Mouse (Mus musculus) neural tube, embryonic 10.5 days (tissue): ENCODE measurements around the gene Tcf3.

Experiments used
- DNase-seq: peaks from one replicate; pipeline ENCODE4 v3.0.0-alpha.2; 2017; ENCODE audit warnings: low spot score; ENCODE audit errors: extremely low spot score

The Tcf3 gene

DNA sequence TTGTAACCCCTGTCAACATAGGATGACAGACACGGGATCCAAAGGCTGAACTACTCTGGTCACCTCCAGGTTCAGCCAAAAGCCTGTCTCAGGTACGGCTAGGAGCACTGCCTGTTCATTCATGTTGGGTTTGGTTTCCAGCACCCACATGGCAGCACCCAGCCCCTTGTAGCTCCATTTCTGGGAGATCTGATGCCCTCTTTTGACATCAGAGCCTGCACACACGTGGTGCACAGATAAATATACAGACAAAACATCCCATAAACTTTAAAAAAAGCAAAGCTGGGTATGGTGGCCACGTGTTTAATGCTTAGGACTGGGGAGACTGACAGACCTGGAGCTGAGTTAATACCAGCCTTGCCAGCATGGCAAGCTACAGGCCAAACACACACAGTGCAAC lies 25.5 kb downstream of the Tcf3 start:
- no peak for DNase-seq

DNA sequence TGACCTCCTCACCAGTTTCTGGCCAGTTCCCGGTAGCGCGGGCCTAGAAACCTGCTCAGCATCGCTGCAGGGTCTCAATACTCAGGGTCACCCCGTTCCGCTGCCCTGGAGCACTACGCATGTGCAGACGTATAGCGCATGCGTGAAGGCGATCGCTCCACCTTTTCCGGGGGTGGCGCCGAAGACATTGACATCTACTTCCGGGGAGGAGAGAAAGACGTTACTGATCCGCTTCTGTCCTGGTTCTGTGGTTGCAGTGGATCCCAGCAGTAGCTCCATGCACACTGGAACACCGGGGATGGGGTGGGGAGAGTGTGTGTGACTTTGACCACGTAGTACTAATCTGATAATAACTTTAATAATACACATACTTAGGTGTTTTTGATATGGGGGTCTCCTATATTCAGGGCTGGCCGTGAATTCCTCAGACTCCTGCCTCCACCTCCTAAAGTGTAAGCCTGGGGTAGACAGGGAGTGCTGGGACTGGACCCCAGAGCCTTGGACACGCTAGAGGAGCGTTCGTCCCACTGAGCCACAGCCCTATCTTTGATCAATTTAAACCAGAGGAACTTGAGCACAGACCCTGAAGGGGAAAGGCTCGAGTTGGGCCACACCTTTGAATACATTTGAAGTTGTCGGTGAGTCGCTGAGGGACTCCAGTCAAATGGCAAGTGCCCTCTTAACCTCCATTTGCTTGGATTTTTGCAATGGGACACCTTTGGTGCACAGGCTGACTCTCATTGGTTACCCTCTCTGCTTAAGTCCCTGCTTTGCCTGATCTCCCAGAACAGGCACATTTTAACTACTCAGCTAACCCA lies 26.6 kb downstream of the Tcf3 start, which contains the start of gene Uqcr11:
TSS of gene Uqcr11 (minus strand) at position 147 of the 818 bp plus-strand sequence.
- peak; percentile 85 for DNase-seq

DNA sequence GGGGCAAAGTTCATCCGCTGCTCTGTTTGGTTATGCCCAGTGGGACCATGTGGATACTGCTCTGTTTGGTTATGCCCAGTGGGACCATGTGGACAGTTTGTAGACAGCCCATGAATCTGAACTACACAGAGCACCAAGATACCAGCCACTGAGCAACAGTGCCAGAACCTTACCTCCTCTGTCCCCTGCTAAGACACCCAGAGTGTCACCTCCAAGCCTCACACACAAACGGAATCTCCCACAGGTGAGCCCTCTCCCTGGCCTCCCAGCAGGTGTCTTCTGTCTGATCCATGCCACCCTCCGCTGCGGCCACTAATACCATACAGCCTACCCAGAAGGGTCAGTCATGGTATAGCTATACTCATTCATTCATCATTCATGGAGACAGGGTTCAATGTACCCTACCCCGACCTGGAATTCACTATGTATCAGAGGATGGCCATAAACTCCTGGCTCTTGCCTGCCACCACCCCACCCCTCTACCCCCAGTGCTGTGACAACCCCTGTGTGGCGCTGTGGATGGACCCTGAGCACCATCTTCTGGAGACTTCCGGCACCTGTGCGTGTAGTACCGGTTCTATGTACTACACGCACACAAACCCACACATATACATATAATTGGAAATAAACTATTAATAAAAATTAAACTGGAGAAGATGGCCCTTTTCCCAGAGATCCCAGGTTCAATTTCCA lies 27.8 kb downstream of the Tcf3 start:
- no peak for DNase-seq

DNA sequence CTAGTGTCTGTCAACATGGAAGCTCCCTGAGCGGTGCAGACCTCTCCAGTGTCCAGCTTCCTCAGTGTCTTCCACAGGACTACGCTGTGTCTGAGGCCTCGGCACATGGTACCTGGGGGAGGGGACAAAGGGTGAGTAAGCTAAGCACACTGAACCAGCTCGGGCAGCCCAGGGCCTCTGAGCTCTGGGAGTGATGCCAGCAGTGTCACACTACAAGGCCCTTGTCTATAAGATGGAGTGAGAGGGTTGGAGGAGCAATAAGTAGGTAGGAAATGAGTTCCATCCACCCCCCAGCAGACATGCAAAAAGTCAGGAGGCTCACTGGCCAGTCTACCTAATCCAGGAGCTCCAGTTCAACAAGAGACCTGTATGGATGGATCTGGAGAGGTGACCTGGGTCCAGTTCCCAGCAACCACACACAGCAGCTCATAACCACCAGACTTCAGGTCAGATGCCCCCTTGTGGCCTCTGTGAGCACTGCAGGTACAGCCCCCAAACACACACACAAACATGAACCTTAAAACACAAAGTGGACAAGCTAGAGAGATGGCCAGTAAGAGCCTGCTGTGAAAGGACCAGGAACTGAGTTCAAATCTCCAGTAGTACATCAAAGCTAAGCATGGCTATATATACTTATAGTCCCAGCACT lies 30.3 kb downstream of the Tcf3 start:
- DNase-seq: no peak

DNA sequence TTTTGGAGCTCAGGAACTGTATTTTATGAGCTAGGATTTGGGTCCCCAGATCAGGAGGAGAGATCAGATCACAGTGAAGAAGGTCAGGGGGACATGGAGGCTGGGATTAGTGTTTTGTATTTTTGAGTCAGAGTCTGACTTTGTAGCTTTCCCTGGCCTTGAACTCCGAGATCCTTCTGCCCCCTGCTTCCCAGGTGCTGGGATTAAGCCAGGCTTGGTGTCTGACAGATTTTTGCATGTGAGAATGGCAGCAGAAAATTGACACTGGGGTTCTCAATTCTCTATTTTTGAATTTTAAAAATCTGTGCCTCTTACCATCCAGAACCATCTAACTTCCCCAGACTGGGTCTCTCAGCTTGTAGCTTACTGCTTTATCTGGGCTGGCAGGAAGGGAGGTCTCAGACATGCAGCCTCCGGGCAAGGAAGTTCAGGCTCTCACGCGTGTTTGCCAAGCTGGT lies 32.7 kb downstream of the Tcf3 start:
- DNase-seq: no peak

DNA sequence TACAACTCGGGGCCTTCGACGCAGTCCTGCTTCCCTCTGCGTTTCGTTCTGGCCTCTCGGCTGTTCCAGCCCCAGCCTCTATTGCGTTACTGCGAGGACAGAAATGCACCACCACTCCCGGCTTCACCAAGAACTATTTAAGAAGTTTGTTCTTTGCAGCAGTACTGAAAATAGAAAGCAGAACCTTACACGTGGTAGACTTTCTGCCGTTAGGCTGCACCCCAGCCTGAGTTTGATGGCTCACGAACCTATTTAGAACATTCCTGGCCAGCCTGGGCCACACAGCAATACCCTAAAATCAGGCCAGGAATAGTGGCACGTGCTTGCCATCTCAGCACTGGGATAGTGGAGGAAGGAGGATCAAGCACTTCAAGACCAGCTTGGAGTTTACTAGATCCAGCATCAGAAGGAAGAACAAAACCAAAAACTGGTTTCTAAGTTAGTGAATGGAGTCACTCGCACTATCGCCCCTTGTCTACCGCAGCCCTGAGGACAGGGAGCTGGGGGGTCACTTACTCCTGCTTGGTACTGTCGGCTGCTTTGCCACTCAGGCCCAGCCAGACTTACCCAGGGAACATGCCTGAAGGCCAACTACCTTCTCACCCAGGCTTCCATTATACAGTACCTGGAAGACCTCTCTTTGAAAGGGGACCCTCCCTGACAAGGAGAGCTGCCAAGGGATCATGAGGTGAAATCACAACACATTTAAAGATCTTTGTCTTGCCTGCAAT lies 33.3 kb downstream of the Tcf3 start:
- DNase-seq: no peak

DNA sequence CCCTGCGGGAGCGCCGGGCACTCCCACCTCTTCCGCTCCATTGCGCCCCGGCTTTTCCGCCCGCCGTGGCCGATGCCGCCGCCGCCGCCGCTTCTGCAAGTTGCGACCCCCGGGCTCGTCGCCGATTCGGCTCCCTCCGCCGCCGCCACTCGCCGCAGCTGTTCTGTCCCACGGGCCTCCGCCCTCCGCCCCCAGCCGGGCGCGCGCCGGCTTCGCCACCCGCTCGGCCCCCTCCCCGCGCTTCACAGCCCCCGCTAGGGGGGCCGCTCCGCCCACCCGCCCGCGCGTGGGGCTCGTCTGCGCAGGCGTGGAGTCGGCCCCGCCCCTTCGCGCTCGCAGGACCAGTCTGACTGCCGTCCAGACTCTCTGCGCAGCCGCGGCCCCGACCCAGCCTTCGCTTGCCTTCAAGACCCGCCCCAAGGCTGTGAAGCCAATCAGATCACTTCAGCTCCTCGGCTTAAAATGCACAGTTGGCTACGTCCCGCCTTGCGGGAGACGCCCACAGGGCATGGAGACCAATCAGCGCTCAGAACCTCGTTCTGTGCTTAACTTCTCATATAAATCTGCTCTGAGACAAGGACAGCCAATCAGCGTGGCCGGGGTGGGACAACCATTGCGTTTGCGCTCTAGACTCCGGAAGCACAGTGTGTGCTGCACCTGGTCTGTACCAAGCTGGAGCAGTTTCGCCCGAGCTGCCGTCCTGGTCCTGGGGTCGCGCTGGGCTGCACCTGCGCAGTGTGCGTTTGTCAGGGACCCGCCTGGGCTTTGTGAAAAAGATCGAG lies 34.1 kb downstream of the Tcf3 start, which contains the start of gene Mbd3:
TSS of gene Mbd3 (minus strand) at position 360 of the 782 bp plus-strand sequence.
- DNase-seq: peak; percentile 98

DNA sequence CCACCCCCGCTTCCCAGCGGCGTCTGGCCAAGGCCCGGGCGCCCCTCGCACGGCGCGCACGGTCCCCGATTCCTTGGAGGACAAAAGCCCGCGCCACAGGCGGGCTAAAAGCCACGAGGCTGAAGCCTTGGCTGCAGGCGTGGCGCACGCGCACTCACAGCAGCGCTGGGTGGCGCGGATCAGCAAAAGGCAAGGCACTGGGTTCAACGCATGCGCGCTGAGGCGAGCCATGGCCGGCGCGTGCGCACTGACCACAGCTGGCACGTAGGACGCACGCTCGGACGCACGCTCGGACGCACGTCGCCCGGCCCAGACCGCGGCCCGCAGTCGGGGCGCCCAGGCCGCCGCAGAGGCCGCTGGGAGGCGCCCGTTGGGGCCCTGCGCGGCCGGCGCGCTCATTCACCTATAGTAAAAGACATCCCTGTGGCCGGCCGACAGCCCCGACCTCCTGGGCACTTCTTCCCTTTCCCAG lies 34.7 kb downstream of the Tcf3 start:
- peak; percentile 100 for DNase-seq

DNA sequence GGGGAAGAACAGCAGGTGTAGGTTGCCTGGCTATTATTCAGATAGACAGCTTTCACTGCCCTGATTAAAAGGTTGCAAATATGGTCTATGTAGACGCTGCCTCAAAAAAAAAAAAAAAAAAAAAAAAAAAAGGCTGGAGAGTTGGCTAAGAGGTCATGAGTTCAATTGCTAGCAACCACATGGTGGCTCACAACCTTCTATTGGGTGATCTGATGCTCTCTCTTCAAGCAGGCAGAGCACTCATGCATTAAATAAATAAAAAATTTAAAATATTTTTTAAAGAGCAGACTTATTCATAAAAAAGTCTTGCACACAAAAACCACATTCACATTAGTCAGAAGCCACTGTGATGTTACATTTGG lies 35.3 kb downstream of the Tcf3 start:
- DNase-seq: no peak

DNA sequence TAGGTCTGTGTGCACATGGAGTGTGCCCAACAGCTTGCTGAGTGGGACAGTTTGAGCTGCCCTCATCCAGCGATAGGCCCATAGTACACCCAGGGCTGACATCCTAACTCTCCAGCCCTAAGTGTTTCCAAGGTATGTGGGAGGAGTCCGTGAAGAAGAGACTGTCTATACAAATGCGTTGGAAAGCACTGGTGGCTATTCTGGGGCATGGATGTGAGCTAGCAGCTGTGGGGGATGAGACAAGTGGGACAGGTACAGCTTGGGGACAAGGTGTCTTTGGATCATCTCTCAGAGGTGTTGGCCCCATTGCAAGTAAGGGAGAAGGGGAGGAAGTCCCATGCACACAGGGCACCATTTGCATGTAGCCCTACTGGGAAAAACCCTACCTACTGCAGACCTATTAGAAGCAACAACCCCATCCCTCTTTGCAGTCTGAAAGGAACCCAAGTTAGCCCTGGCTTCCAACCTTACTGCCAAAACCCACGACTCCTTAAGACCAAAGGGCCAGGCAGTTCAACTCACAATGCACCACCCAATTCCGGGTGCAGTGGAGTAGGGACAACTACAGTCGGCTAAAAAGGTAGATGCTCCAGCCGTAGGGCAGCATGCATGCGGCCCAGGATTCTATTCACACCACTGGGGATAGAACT lies 35.8 kb downstream of the Tcf3 start:
- DNase-seq: no peak

DNA sequence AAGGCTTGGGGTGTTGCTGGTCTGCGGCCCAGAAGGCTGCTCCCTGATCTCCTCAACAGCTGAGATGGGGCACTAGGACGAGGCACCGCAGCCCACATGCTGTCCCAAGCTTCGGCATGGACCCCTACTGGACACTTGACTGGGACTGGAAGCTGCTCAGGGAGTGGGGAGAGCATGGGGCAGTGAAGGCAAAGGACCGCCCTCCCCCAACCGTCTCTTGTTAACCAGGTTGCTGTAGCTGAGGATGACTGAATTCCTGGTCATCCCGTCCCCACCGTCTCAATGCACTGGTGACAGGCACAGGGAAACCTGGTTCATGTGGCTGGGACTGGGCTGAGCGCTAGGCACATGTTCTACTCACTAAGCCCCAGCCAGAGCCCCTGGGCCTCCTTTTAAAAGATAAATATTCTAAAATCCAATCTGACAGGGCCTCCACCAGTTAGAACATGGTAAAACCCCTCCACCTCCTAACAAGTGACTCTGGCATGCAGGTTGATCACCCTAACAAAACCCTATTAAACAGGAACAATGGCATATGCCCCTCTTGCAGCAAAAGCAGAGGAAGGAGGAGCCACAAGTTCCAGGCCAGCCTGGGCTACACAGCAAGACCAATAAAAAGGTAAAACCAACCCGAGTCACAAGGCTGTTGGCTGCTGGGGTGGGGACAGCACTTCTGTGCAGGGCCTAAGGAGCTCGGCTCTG lies 36.5 kb downstream of the Tcf3 start:
- no peak for DNase-seq

DNA sequence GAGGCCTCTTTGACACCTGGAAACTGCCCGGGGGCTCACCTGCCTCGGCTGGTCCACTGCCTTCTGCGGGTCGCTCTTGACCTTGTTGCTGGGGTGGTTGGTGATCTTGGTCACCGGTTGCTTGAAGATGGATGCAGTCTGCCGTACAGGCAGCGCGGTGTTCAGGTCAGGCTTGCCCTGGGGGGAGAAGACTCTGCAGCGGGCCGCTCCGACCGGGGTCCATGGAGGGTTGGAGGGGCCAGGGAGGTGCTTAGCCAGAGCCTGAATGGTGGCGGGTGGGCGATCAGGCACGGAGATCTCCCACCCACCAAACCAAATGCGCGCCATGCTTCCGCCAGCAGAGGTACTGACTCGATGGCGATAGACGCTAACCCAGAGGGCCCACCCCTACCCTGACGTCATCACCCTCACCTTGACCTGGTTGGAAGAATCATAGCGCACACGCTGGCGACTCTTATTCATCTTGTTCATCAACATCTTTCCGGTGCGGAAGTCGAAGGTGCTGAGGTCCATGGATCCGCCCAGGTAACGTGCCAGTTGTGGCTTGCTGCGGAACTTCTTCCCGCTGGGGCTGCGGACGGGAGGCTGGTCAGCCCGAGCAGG lies 38.3 kb downstream of the Tcf3 start:
- DNase-seq: no peak

DNA sequence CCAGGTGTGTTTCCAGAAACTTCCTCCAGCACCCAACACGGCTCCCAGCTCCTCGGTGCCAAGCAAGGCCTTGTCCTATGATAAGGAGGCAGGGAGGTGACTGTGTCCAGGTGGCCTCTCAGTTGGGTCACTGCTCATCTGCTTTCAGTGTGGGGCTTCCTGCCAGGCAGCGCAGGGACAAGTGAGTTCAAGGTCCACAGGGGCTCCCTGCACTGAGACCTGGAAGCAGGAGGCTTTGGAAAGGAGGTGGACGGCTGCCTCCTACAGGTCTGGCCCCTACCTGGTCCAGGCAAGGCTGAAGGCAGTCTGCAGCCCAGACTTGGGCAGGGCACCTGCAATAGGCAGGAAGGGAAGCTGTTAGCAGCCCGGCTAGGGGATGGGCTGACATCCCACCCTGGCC lies 40.8 kb downstream of the Tcf3 start:
- no peak for DNase-seq

DNA sequence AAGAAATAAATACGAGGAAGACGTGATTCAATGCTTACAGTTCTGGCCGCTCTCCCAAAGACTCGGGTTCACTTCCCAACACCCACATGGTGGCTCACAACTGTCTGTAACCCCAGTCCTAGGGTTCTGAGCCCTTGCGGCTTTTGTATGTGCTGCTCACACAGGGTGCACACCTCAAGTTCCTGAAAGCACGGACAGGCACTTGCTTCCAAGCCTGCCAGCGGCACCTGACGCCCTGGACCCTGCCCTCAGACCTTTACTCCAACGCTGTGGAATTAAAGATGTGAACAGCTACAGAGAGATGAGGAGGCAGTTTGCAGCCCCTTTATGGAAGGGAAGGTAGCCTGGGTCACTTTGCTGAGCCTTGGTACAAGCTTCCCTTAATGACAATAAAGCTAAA lies 42.8 kb downstream of the Tcf3 start:
- no peak for DNase-seq

DNA sequence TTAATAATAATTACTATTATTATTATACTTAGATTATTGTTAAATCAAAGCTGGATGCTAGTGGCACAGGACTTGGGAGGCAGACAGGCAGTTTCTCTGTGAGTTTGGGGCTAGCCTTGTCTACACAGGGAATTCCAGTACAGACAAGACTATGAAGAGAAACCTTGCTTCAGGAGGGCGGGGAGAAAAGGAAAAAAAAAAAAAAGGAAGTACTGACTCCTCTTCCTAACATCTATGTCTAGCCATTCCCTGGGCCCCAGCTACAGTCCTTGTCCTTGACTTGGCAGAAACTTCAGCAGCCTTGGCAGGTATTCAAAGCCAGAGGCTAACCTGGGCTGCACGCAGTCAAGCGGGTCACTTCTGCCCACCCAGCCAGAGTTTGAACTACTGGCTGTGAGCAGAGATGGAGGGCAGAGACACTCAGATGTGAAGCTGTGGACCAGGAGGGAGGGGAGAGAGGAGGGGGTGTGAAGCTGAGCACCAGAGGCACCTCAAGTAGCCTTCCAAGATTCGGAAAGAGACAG lies 44.2 kb downstream of the Tcf3 start:
- no peak for DNase-seq

DNA sequence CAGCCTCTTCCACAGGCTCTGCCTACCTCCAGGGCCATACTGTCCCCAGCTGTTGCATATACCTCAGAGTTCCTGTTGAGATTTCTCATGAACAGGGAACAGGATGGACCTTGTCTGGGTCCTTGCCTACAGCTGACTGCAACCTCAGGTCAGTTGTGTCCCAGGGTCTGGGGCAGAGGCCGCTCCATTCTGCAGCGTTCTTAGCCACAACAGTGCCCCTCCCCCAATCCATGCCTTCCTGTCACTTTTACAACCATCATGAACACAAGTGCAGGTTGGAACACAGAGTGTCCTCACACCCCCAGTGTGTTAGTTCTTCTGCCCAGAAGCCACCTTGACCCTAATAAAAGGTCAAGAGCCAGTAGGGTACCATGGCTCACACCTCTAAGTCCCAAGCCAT lies 44.7 kb downstream of the Tcf3 start:
- DNase-seq: no peak

DNA sequence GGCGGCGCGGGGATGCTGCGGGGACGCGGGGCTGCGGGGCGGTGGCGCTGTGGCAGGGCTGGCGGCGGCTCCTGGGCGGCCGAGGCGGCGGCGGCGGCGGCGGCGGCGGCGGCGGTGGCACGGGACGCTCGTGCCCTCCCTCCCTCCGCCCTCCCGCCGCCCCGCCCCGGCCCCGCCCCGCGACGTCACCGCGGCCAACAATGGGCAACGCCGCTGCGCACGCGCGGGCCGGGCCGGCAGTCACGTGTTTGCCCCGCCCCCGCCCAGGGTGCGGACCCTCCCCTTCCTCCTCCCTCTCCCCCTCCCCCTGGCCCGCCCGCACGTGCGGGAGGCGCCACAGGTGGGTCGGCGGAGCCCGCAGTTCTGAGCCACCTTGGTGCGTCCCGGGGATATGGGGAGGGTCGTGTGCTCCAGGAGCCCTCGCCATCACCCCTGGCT lies 45.9 kb downstream of the Tcf3 start, which contains the start of gene Mex3d:
TSS of gene Mex3d (minus strand) at position 138 of the 438 bp plus-strand sequence.
- peak; percentile 94 for DNase-seq

DNA sequence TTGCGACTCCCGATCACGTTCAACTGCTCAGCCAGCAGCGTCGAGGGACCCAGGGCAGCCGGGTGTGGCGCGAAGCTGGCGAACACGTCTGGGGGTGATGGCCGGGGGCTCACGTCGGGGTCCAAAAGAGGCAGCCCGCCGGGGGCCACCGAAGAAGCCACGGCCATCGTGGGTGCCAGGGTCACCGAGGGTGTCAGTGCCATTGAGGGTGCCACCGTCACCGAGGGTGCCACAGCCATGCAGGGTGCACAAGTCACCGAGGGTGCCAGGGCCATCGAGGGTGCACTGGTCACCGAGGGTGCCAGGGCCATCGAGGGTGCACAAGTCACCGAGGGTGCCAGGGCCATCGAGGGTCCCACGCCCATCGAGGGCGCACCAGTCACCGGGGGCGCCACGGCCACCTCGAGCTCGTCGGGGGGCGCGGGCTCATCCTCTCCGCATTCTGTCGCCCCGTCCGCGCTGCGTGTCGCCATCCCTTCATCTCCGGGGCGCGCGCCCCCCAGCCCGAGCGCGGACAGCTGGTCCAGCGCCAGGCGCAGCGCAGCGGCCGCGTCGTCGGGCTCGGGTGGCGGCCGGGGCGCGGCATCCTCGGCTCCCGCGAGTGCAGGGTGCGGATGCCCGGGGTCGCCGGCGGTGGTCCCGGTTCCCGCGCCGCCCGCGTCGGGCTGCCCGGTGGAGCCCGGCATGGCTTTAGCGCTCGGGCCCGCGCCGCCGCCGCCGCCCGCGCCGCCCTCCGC lies 46.5 kb downstream of the Tcf3 start:
- peak; percentile 59 for DNase-seq
